10 mouse cellular contexts compared by ENCODE assay signal in the genomic region with DNA sequence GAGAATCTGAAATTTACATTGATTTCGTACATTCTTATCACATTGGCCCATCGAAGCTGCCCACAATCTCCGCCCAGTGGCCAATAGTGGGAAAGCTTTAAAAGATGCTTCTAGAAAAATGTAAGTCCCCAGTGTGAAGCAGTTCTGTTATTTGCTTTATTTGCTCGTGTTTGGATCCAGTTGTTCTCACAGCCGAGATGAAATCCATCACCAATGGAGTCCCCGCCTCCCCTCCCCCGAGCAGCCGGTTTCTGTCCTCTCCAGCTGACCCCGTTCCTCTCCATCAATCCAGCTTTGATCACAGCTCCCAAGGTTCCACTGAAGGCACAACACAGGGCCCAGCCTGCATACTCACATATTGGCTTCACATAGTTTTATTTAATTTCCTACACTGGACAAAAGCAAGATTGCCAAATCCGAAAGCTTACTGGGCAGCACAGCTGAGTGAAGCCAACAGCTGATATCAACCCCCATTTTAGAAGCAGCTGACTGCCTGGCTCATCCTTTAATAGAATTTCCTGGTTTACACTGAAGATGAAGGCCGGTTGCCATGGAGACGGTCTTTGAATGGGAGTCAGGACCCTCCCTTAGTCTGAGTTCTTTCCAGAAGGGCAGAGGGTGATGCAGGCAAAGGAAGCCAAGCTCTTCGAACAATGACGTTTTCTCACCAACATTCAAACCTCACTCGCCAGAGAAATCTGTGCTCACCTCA.
DNase-seq lines count a peak whose midpoint lies in the region; ATAC-seq lines count a peak whose summit lies in the region.
"Had no signal": no experiment of that assay in that cellular context is flagged by ENCODE, and none has a peak within 500 bp of the region (broad histone marks: within the 10 kb centered on the region; RNA-seq: fewer than 3 reads in every experiment).

No protein-coding gene starts in this region.

- no peaks in the 10 kb centered on the region for H3K36me3 ChIP-seq in embryonic facial prominence, embryonic 10.5 days (replicated peaks)
- no peaks in the 10 kb centered on the region for H3K36me3 ChIP-seq in hindbrain, embryonic 15.5 days
- H3K36me3 ChIP-seq in neural tube, embryonic 13.5 days = no peaks in the 10 kb centered on the region

- no peaks in the 10 kb centered on the region for H3K9me3 ChIP-seq in embryonic facial prominence, embryonic 10.5 days
- no peaks in the 10 kb centered on the region for H3K9me3 ChIP-seq in hindbrain, embryonic 15.5 days
- no peaks in the 10 kb centered on the region for H3K9me3 ChIP-seq in neural tube, embryonic 13.5 days
- H3K9me3 ChIP-seq: megakaryocyte, embryonic 14.5 days had no signal

- H3K27ac ChIP-seq in embryonic facial prominence, embryonic 10.5 days (replicated peaks) = no peak overlapping the region
- H3K27ac ChIP-seq in hindbrain, embryonic 15.5 days (replicated peaks) = peak overlapping the region; percentile 26
- H3K27ac ChIP-seq in neural tube, embryonic 13.5 days (replicated peaks) = peak overlapping the region; percentile 77

- 72% methylated on average over 15 of the region's 15 CpGs for WGBS in embryonic facial prominence, embryonic 10.5 days
- WGBS in hindbrain, embryonic 15.5 days = 29% methylated on average over 15 of the region's 15 CpGs
- 44% methylated on average over 15 of the region's 15 CpGs for WGBS in neural tube, embryonic 13.5 days

- no peak overlapping the region for H3K9ac ChIP-seq in hindbrain, embryonic 15.5 days
- 0 out of 2 replicates have a peak overlapping the region, but pooled peaks have one; percentile 17 for H3K9ac ChIP-seq in neural tube, embryonic 13.5 days

- intact Hi-C loops in left cerebral cortex, postnatal 4 days (cut with DNase I) = no loop called here
- intact Hi-C loops in heart, postnatal 36 days (cut with DNase I) = no loop called here

- no peaks in the 10 kb centered on the region for H3K27me3 ChIP-seq in embryonic facial prominence, embryonic 10.5 days (replicated peaks; ENCODE audit: low read depth, poor library complexity, severe bottlenecking)
- no peaks in the 10 kb centered on the region for H3K27me3 ChIP-seq in hindbrain, embryonic 15.5 days
- no peaks in the 10 kb centered on the region for H3K27me3 ChIP-seq in neural tube, embryonic 13.5 days

- no peak overlapping the region for H3K4me2 ChIP-seq in hindbrain, embryonic 15.5 days
- H3K4me2 ChIP-seq in neural tube, embryonic 13.5 days = no peak overlapping the region

- no peak overlapping the region for H3K4me3 ChIP-seq in embryonic facial prominence, embryonic 10.5 days
- H3K4me3 ChIP-seq in hindbrain, embryonic 15.5 days = no peak overlapping the region
- H3K4me3 ChIP-seq in neural tube, embryonic 13.5 days = no peak overlapping the region
- H3K4me3 ChIP-seq: megakaryocyte, embryonic 14.5 days had no signal

- peak; percentile 79 for DNase-seq in left cerebral cortex, postnatal 4 days
- DNase-seq in left cerebral cortex, adult 8-10 months (ENCODE audit: low spot score in 2 of 2) = no peak
- DNase-seq in embryonic facial prominence, embryonic 10.5 days (ENCODE audit: low spot score) = peak; percentile 59
- DNase-seq in gastrocnemius, postnatal 25 days = no peak
- DNase-seq in urinary bladder, adult 2 months (ENCODE audit: low spot score) = no peak
- no peak for DNase-seq in heart, postnatal 36 days
- DNase-seq: thymus, postnatal 4 days had no signal

- peaks cover 14% of the 10 kb centered on the region for H3K4me1 ChIP-seq in embryonic facial prominence, embryonic 10.5 days
- H3K4me1 ChIP-seq in hindbrain, embryonic 15.5 days (replicated peaks) = peaks cover 11% of the 10 kb centered on the region
- peaks cover 20% of the 10 kb centered on the region for H3K4me1 ChIP-seq in neural tube, embryonic 13.5 days (replicated peaks)
- H3K4me1 ChIP-seq: megakaryocyte, embryonic 14.5 days had no signal

- peak; percentile 71 for ATAC-seq in hindbrain, embryonic 15.5 days (ENCODE audit: low FRiP score, low read depth)
- peak; percentile 66; the same call in 1 of the 2 replicates for ATAC-seq in neural tube, embryonic 13.5 days (ENCODE audit: low read depth)

Comparison
In these comparisons a context has a peak if more than half of its experiments do, and no peak if none do; other contexts are left out.
1. DNase-seq: peak in left cerebral cortex, postnatal 4 days (single experiment) and embryonic facial prominence, embryonic 10.5 days (single experiment); none in left cerebral cortex, adult 8-10 months (0 of 2), gastrocnemius, postnatal 25 days (single experiment), urinary bladder, adult 2 months (single experiment) and heart, postnatal 36 days (0 of 2).